Mouse (Mus musculus) testis, adult 2 months (tissue): ENCODE data around the gene Dyrk1a.

Experiments
- CTCF ChIP-seq: fragments of 200-500 bp; IDR thresholded peaks from 2 replicates; pipeline ENCODE4 v1.5.1; 2012; ENCODE audit warnings: low read depth, mild to moderate bottlenecking, inconsistent platforms, low read length, moderate library complexity; ENCODE audit not compliant: control insufficient read depth, insufficient read depth, insufficient replicate concordance
- POLR2A ChIP-seq: fragments of 200-500 bp; IDR thresholded peaks from 2 replicates; pipeline ENCODE4 v1.6.1; 2012; ENCODE audit warnings: low read depth, mild to moderate bottlenecking, inconsistent platforms, low read length, moderate library complexity; ENCODE audit not compliant: control insufficient read depth

GRCm38 (mm10) chr16:94617255-94617654 lies 47.4 kb downstream of the Dyrk1a start:
- TF ChIP-seq CTCF (no peak), POLR2A (no peak)
